Mouse (Mus musculus) right cerebral cortex, postnatal 36 days (tissue): ENCODE measurements around the gene Src.

ENCODE experiments used
- DNase-seq, 2 experiments: peaks; one replicate each; pipeline ENCODE4 v3.0.0; 2022; ENCODE audit warnings: low spot score in 2 of 2, mixed read lengths in 1 of 2

Src gene

GRCm38 (mm10) chr2:157436496-157436895 is 18.3 kb downstream of the Src start:
- DNase-seq: peak; percentile 52 to 75

GRCm38 (mm10) chr2:157437123-157437522 is 18.9 kb downstream of the Src start:
- DNase-seq: no peak

- DNase-seq: no peak
Measured at GRCm38 (mm10) chr2:157441363-157441762, 23.1 kb downstream of the Src start.

GRCm38 (mm10) chr2:157447297-157448158 is 29.3 kb downstream of the Src start:
- DNase-seq: no peak

- no peak for DNase-seq
Measured at GRCm38 (mm10) chr2:157448356-157448755, 30.1 kb downstream of the Src start.

GRCm38 (mm10) chr2:157450905-157451304 is 32.7 kb downstream of the Src start:
- DNase-seq: no peak

- no peak for DNase-seq
Measured at GRCm38 (mm10) chr2:157451372-157452040, 33.3 kb downstream of the Src start.

GRCm38 (mm10) chr2:157457100-157457806 is 39.0 kb downstream of the Src start:
- DNase-seq: peak; percentile 94 to 96

GRCm38 (mm10) chr2:157458472-157458871 is 40.2 kb downstream of the Src start:
- DNase-seq: peak; percentile 51 to 62

GRCm38 (mm10) chr2:157459736-157460135 is 41.5 kb downstream of the Src start:
- DNase-seq: no peak

- no peak for DNase-seq
Measured at GRCm38 (mm10) chr2:157462776-157463710, 44.8 kb downstream of the Src start.

- no peak for DNase-seq
Measured at GRCm38 (mm10) chr2:157463887-157464745, 45.9 kb downstream of the Src start.

- DNase-seq: no peak
Measured at GRCm38 (mm10) chr2:157464746-157465126, 46.5 kb downstream of the Src start.

GRCm38 (mm10) chr2:157466836-157467235 is 48.6 kb downstream of the Src start:
- no peak for DNase-seq

- DNase-seq: no peak
Measured at GRCm38 (mm10) chr2:157468130-157468796, 50.0 kb downstream of the Src start.

- no peak for DNase-seq
Measured at GRCm38 (mm10) chr2:157471292-157471691, 53.0 kb downstream of the Src start.

GRCm38 (mm10) chr2:157471737-157472136 is 53.5 kb downstream of the Src start:
- no peak for DNase-seq

GRCm38 (mm10) chr2:157472469-157472868 is 54.2 kb downstream of the Src start:
- no peak for DNase-seq

- DNase-seq: no peak
Measured at GRCm38 (mm10) chr2:157474269-157474729, 56.1 kb downstream of the Src start.
